Mouse (Mus musculus): ENCODE results near the gene Ptp4a2. TPM values are rescaled to one million over a fixed set of nuclear protein-coding genes. Genes with fewer than 3 reads are reported as not detected.
"Not testable (repeated sequence)": the region's sequence is repeated elsewhere in the genome, so short reads cannot be mapped to it uniquely, and the experiment has no call there.

The Ptp4a2 gene
- polyA plus RNA-seq, 1 experiment from 2014 or later, result 355 TPM

- H3K4me3 ChIP-seq, result no peak overlapping the region
- 69% methylated on average over 16 of the region's 16 CpGs for WGBS
Measured at GRCm38 (mm10) chr4:129855051-129855970, 44.3 kb downstream of the Ptp4a2 start.

GRCm38 (mm10) chr4:129860456-129860855 lies 49.4 kb downstream of the Ptp4a2 start:
- H3K27ac ChIP-seq, result no peak overlapping the region
- WGBS, result 91% methylated on average over 9 of the region's 9 CpGs
- H3K4me3 ChIP-seq, result no peak overlapping the region
- no peak overlapping the region for H3K4me2 ChIP-seq
- no peaks in the 10 kb centered on the region for H3K36me3 ChIP-seq
- no peak for ATAC-seq (ENCODE audit: insufficient number of reproducible peaks, low FRiP score, low TSS enrichment, low read depth)
- no peaks in the 10 kb centered on the region for H3K4me1 ChIP-seq
- no peaks in the 10 kb centered on the region for H3K9me3 ChIP-seq
- no peak overlapping the region for H3K9ac ChIP-seq
- no peaks in the 10 kb centered on the region for H3K27me3 ChIP-seq

More at GRCm38 (mm10) chr4:129855051-129855970, 44.3 kb downstream of the Ptp4a2 start:
- ATAC-seq (ENCODE audit: insufficient number of reproducible peaks, low FRiP score, low TSS enrichment, low read depth), result no peak
- no peaks in the 10 kb centered on the region for H3K4me1 ChIP-seq
- H3K4me2 ChIP-seq, result no peak overlapping the region
- no peak overlapping the region for H3K9ac ChIP-seq
- no peak overlapping the region for H3K27ac ChIP-seq
- H3K9me3 ChIP-seq, result no peaks in the 10 kb centered on the region
- H3K27me3 ChIP-seq, result no peaks in the 10 kb centered on the region
- peaks cover 12% of the 10 kb centered on the region for H3K36me3 ChIP-seq

- no peak for ATAC-seq (ENCODE audit: insufficient number of reproducible peaks, low FRiP score, low TSS enrichment, low read depth)
- H3K9me3 ChIP-seq, result no peaks in the 10 kb centered on the region
- no peak overlapping the region for H3K9ac ChIP-seq
- H3K4me3 ChIP-seq, result no peak overlapping the region
- 79% methylated on average over 8 of the region's 8 CpGs for WGBS
- no peak overlapping the region for H3K27ac ChIP-seq
- no peaks in the 10 kb centered on the region for H3K27me3 ChIP-seq
- no peaks in the 10 kb centered on the region for H3K36me3 ChIP-seq
- H3K4me2 ChIP-seq, result no peak overlapping the region
- H3K4me1 ChIP-seq, result no peaks in the 10 kb centered on the region
Measured at GRCm38 (mm10) chr4:129861400-129861799, 50.4 kb downstream of the Ptp4a2 start.

- WGBS, result 70% methylated on average over 3 of the region's 3 CpGs
Measured at GRCm38 (mm10) chr4:129862357-129862756, 51.3 kb downstream of the Ptp4a2 start.

GRCm38 (mm10) chr4:129866171-129866570 lies 55.2 kb downstream of the Ptp4a2 start:
- H3K4me2 ChIP-seq; H3K4me3 ChIP-seq; ATAC-seq (ENCODE audit: insufficient number of reproducible peaks, low FRiP score, low TSS enrichment, low read depth); H3K9me3 ChIP-seq; H3K9ac ChIP-seq; H3K36me3 ChIP-seq; H3K4me1 ChIP-seq; H3K27ac ChIP-seq; H3K27me3 ChIP-seq: not testable (repeated sequence)
- WGBS, result 95% methylated on average over 5 of the region's 5 CpGs

More at GRCm38 (mm10) chr4:129862357-129862756, 51.3 kb downstream of the Ptp4a2 start:
- Histone ChIP-seq H3K36me3 (no peaks in the 10 kb centered on the region), H3K27ac (no peak overlapping the region), H3K4me1 (no peaks in the 10 kb centered on the region), H3K9ac (no peak overlapping the region), H3K9me3 (no peaks in the 10 kb centered on the region), H3K27me3 (no peaks in the 10 kb centered on the region), H3K4me3 (no peak overlapping the region), H3K4me2 (no peak overlapping the region)
- no peak for ATAC-seq (ENCODE audit: insufficient number of reproducible peaks, low FRiP score, low TSS enrichment, low read depth)

- WGBS, result 56% methylated on average over 6 of the region's 6 CpGs
- no peak for ATAC-seq (ENCODE audit: insufficient number of reproducible peaks, low FRiP score, low TSS enrichment, low read depth)
- H3K9ac ChIP-seq, result no peak overlapping the region
- H3K4me2 ChIP-seq, result no peak overlapping the region
- no peaks in the 10 kb centered on the region for H3K9me3 ChIP-seq
- H3K27ac ChIP-seq, result no peak overlapping the region
- no peaks in the 10 kb centered on the region for H3K36me3 ChIP-seq
- no peaks in the 10 kb centered on the region for H3K4me1 ChIP-seq
- H3K4me3 ChIP-seq, result no peak overlapping the region
- H3K27me3 ChIP-seq, result no peaks in the 10 kb centered on the region
Measured at GRCm38 (mm10) chr4:129868211-129868610, 57.2 kb downstream of the Ptp4a2 start.

- WGBS, result 81% methylated on average over 6 of the region's 6 CpGs
- H3K4me3 ChIP-seq, result no peak overlapping the region
- no peak overlapping the region for H3K9ac ChIP-seq
- H3K27ac ChIP-seq, result no peak overlapping the region
- no peak for ATAC-seq (ENCODE audit: insufficient number of reproducible peaks, low FRiP score, low TSS enrichment, low read depth)
- no peaks in the 10 kb centered on the region for H3K4me1 ChIP-seq
- no peaks in the 10 kb centered on the region for H3K36me3 ChIP-seq
- H3K9me3 ChIP-seq, result no peaks in the 10 kb centered on the region
- no peak overlapping the region for H3K4me2 ChIP-seq
- H3K27me3 ChIP-seq, result no peaks in the 10 kb centered on the region
Measured at GRCm38 (mm10) chr4:129870483-129870882, 59.5 kb downstream of the Ptp4a2 start.

- H3K9ac ChIP-seq, result no peak overlapping the region
- no peaks in the 10 kb centered on the region for H3K36me3 ChIP-seq
- no peak overlapping the region for H3K27ac ChIP-seq
- 83% methylated on average over 9 of the region's 9 CpGs for WGBS
- H3K9me3 ChIP-seq, result no peaks in the 10 kb centered on the region
- H3K4me3 ChIP-seq, result no peak overlapping the region
- H3K27me3 ChIP-seq, result no peaks in the 10 kb centered on the region
- no peak overlapping the region for H3K4me2 ChIP-seq
- peaks cover 5% of the 10 kb centered on the region for H3K4me1 ChIP-seq
- ATAC-seq (ENCODE audit: insufficient number of reproducible peaks, low FRiP score, low TSS enrichment, low read depth), result no peak
Measured at GRCm38 (mm10) chr4:129872376-129872922, 61.4 kb downstream of the Ptp4a2 start.

- Histone ChIP-seq H3K4me3 (no peak overlapping the region), H3K27me3 (no peaks in the 10 kb centered on the region), H3K36me3 (no peaks in the 10 kb centered on the region), H3K9ac (no peak overlapping the region), H3K27ac (no peak overlapping the region), H3K4me2 (no peak overlapping the region), H3K9me3 (no peaks in the 10 kb centered on the region), H3K4me1 (peaks cover 12% of the 10 kb centered on the region)
- WGBS, result 82% methylated on average over 10 of the region's 10 CpGs
- ATAC-seq (ENCODE audit: insufficient number of reproducible peaks, low FRiP score, low TSS enrichment, low read depth), result no peak
Measured at GRCm38 (mm10) chr4:129874805-129875204, 63.8 kb downstream of the Ptp4a2 start.

GRCm38 (mm10) chr4:129875406-129875805 lies 64.4 kb downstream of the Ptp4a2 start:
- no peak for ATAC-seq (ENCODE audit: insufficient number of reproducible peaks, low FRiP score, low TSS enrichment, low read depth)
- H3K27ac ChIP-seq, result no peak overlapping the region
- H3K27me3 ChIP-seq, result no peaks in the 10 kb centered on the region
- no peaks in the 10 kb centered on the region for H3K9me3 ChIP-seq
- no peak overlapping the region for H3K4me3 ChIP-seq
- no peaks in the 10 kb centered on the region for H3K36me3 ChIP-seq
- H3K4me1 ChIP-seq, result peaks cover 12% of the 10 kb centered on the region
- 79% methylated on average over 11 of the region's 11 CpGs for WGBS
- H3K4me2 ChIP-seq, result no peak overlapping the region
- H3K9ac ChIP-seq, result no peak overlapping the region

- Histone ChIP-seq H3K9ac (0 out of 2 replicates have a peak overlapping the region, but pooled peaks have one; percentile 26), H3K27me3 (no peaks in the 10 kb centered on the region), H3K36me3 (no peaks in the 10 kb centered on the region), H3K4me2 (peak overlapping the region; percentile 49), H3K9me3 (no peaks in the 10 kb centered on the region), H3K4me1 (peaks cover 14% of the 10 kb centered on the region), H3K4me3 (peak overlapping the region; percentile 31), H3K27ac (peak overlapping the region; percentile 84)
- 0 out of 2 replicates have a peak, but pooled peaks have one; percentile 42 for ATAC-seq (ENCODE audit: insufficient number of reproducible peaks, low FRiP score, low TSS enrichment, low read depth)
- 11% methylated on average over 21 of the region's 21 CpGs for WGBS
Measured at GRCm38 (mm10) chr4:129876831-129877764, 66.1 kb downstream of the Ptp4a2 start.
